Mouse (Mus musculus): ENCODE results near the gene Sh3pxd2a. TPM values are rescaled to one million over a fixed set of nuclear protein-coding genes. Genes with fewer than 3 reads are reported as not detected.

Gene Sh3pxd2a
- polyA plus RNA-seq, 1 experiment from 2014 or later, result 7.4 TPM

DNA sequence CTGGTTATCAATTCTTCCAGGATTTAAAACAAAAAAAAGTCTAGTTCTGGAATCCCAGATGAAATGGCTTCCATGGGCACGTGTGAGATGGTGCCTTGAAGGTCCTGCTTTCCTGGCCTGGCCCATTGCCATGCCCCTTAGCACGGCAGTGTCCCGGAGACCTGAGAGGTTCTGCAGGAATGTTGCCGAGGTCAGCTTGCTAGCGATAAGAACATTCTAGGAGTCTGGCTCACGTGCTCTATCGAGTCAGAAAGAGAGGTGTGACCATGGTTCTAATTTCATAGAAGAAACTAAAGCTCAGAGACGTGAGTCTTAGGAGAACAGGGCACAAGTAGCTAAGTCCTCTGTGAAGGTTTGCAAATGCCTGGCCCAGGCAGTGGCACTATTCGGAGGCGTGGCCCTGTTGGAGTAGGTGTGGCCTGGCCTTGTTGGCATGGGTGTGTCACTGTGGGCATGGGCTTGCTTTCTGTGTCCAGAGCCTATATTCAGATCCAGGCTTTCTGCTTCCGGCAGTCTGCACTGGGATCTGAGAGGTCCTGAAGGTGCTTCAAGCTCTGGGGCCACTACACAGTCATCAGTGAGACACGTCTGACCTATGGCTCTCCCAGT lies 96.8 kb downstream of the Sh3pxd2a start:
- H3K4me3 ChIP-seq (ENCODE audit: low read depth, low read length), result no peak overlapping the region
- no peak for ATAC-seq (replicated peaks; ENCODE audit: insufficient number of reproducible peaks, low FRiP score, low TSS enrichment, low read depth)
- no peaks in the 10 kb centered on the region for H3K9me3 ChIP-seq (replicated peaks; ENCODE audit: control insufficient read depth, low read length)
- no peaks in the 10 kb centered on the region for H3K4me1 ChIP-seq (ENCODE audit: control insufficient read depth, insufficient read depth, low read length)
- DNase-seq (ENCODE audit: low spot score), result no peak
- H3K27me3 ChIP-seq (ENCODE audit: control insufficient read depth, insufficient read depth, low read length), result no peaks in the 10 kb centered on the region
- WGBS, result 95% methylated on average over 12 of the region's 12 CpGs
- H3K4me2 ChIP-seq (ENCODE audit: low read depth, low read length), result no peak overlapping the region
- no peak overlapping the region for H3K9ac ChIP-seq (replicated peaks; ENCODE audit: low read length)
- H3K36me3 ChIP-seq (replicated peaks; ENCODE audit: control insufficient read depth, insufficient read depth, low read depth, low read length), result no peaks in the 10 kb centered on the region
- no peak overlapping the region for H3K27ac ChIP-seq (replicated peaks; ENCODE audit: low read depth, low read length)

DNA sequence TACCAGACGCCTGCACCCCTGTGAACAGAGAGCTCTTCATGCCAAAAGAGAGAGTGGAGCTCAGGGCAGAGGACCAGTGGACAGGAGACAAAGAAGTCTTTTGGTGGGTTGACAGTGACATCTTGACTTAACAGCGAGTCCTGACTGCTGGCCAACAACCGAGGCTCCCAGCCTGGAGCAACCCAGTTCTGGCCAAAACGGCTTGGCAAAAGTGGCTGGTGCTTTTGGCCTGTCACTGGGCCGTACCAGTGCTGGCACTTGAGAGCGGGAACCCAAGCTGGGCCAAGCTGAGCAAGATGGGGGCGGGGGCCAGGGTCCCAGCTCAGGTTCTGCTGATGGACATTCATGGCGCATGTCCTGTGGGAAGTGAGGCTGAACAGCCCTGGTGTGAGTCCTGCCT lies 97.6 kb downstream of the Sh3pxd2a start:
- Histone ChIP-seq H3K36me3 (replicated peaks; ENCODE audit: control insufficient read depth, insufficient read depth, low read depth, low read length) (no peaks in the 10 kb centered on the region), H3K4me1 (ENCODE audit: control insufficient read depth, insufficient read depth, low read length) (no peaks in the 10 kb centered on the region), H3K4me3 (ENCODE audit: low read depth, low read length) (no peak overlapping the region), H3K27me3 (ENCODE audit: control insufficient read depth, insufficient read depth, low read length) (no peaks in the 10 kb centered on the region), H3K9me3 (replicated peaks; ENCODE audit: control insufficient read depth, low read length) (no peaks in the 10 kb centered on the region), H3K9ac (replicated peaks; ENCODE audit: low read length) (0 out of 2 replicates have a peak overlapping the region, but pooled peaks have one; percentile 15), H3K27ac (replicated peaks; ENCODE audit: low read depth, low read length) (no peak overlapping the region), H3K4me2 (ENCODE audit: low read depth, low read length) (no peak overlapping the region)
- DNase-seq (ENCODE audit: low spot score) (no peak), ATAC-seq (replicated peaks; ENCODE audit: insufficient number of reproducible peaks, low FRiP score, low TSS enrichment, low read depth) (no peak)
- 82% methylated on average over 8 of the region's 8 CpGs for WGBS

DNA sequence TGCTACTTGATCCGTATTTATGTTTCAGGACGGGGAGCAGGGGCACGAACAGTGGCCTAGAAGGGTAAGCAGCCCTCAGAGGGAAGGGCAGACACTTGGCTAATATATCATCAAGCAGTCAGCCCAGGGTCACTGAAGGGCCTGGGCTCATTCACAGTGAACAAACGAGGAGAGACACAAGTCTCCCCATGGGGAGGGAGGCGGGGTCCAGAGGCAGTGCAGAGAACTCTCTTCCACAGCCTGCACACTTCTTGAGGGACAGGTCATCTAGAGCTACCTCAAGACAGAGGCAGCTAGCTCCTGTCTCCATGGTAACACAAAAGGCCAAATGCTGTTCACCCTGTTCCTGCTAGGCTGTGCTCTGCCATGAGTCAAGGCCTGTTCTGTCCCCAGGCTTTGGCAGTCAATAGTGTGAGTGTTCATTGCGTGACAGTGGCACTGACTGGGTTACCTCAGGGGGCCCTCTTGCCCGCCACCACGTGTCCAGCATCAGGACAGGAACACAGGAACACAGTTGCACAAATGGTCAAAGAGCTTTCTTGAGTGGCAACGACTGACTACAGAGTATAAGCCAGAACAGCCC lies 101.0 kb downstream of the Sh3pxd2a start:
- Histone ChIP-seq H3K27me3 (ENCODE audit: control insufficient read depth, insufficient read depth, low read length) (no peaks in the 10 kb centered on the region), H3K4me1 (ENCODE audit: control insufficient read depth, insufficient read depth, low read length) (peaks cover 3% of the 10 kb centered on the region; the same call in 1 of the 2 replicates), H3K9ac (replicated peaks; ENCODE audit: low read length) (no peak overlapping the region), H3K4me2 (ENCODE audit: low read depth, low read length) (no peak overlapping the region), H3K9me3 (replicated peaks; ENCODE audit: control insufficient read depth, low read length) (no peaks in the 10 kb centered on the region), H3K27ac (replicated peaks; ENCODE audit: low read depth, low read length) (no peak overlapping the region), H3K36me3 (replicated peaks; ENCODE audit: control insufficient read depth, insufficient read depth, low read depth, low read length) (no peaks in the 10 kb centered on the region), H3K4me3 (ENCODE audit: low read depth, low read length) (no peak overlapping the region)
- DNase-seq (ENCODE audit: low spot score), result no peak
- ATAC-seq (replicated peaks; ENCODE audit: insufficient number of reproducible peaks, low FRiP score, low TSS enrichment, low read depth), result 0 out of 2 replicates have a peak, but pooled peaks have one; percentile 12
- WGBS, result 58% methylated on average over 9 of the region's 9 CpGs

- no peaks in the 10 kb centered on the region for H3K36me3 ChIP-seq (replicated peaks; ENCODE audit: control insufficient read depth, insufficient read depth, low read depth, low read length)
- no peak overlapping the region for H3K27ac ChIP-seq (replicated peaks; ENCODE audit: low read depth, low read length)
- H3K4me3 ChIP-seq (ENCODE audit: low read depth, low read length), result no peak overlapping the region
- H3K4me2 ChIP-seq (ENCODE audit: low read depth, low read length), result no peak overlapping the region
- DNase-seq (ENCODE audit: low spot score) (no peak), ATAC-seq (replicated peaks; ENCODE audit: insufficient number of reproducible peaks, low FRiP score, low TSS enrichment, low read depth) (no peak)
- no peak overlapping the region for H3K9ac ChIP-seq (replicated peaks; ENCODE audit: low read length)
- H3K4me1 ChIP-seq (ENCODE audit: control insufficient read depth, insufficient read depth, low read length), result peaks cover 3% of the 10 kb centered on the region; the same call in 1 of the 2 replicates
- 86% methylated on average over 3 of the region's 3 CpGs for WGBS
- H3K27me3 ChIP-seq (ENCODE audit: control insufficient read depth, insufficient read depth, low read length), result no peaks in the 10 kb centered on the region
- no peaks in the 10 kb centered on the region for H3K9me3 ChIP-seq (replicated peaks; ENCODE audit: control insufficient read depth, low read length)
Measured at GRCm38 (mm10) chr19:47360921-47361320, 103.3 kb downstream of the Sh3pxd2a start.

DNA sequence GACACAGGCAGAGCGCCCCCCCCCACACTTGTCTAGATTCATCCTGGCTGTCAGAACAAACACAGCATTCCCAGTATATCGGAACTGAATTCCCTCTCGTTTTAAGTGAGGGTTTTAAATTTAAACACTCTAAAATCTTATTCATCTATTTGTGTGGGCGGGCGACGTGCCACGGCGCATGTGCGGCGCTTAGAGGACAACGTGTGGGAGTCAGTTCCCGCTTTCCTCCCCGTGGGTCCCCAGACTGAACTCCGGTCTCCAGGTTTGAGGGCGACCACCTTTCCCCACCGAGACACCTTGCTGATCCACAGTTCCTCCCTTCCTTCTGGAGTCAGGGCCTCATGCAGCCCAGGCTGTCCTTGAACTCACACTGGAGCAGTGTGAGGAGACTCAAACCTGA lies 104.2 kb downstream of the Sh3pxd2a start:
- no peaks in the 10 kb centered on the region for H3K36me3 ChIP-seq (replicated peaks; ENCODE audit: control insufficient read depth, insufficient read depth, low read depth, low read length)
- no peak for DNase-seq (ENCODE audit: low spot score)
- H3K4me1 ChIP-seq (ENCODE audit: control insufficient read depth, insufficient read depth, low read length), result peaks cover 3% of the 10 kb centered on the region; the same call in 1 of the 2 replicates
- H3K9me3 ChIP-seq (replicated peaks; ENCODE audit: control insufficient read depth, low read length), result no peaks in the 10 kb centered on the region
- no peak overlapping the region for H3K4me3 ChIP-seq (ENCODE audit: low read depth, low read length)
- H3K9ac ChIP-seq (replicated peaks; ENCODE audit: low read length), result peak overlapping the region; percentile 43; the same call in 1 of the 2 replicates
- ATAC-seq (replicated peaks; ENCODE audit: insufficient number of reproducible peaks, low FRiP score, low TSS enrichment, low read depth), result no peak
- H3K4me2 ChIP-seq (ENCODE audit: low read depth, low read length), result no peak overlapping the region; the same call in 1 of the 2 replicates
- WGBS, result 87% methylated on average over 16 of the region's 16 CpGs
- H3K27me3 ChIP-seq (ENCODE audit: control insufficient read depth, insufficient read depth, low read length), result no peaks in the 10 kb centered on the region
- peak overlapping the region; percentile 31; the same call in 1 of the 2 replicates for H3K27ac ChIP-seq (replicated peaks; ENCODE audit: low read depth, low read length)

- peak overlapping the region; percentile 42 for H3K4me2 ChIP-seq (ENCODE audit: low read depth, low read length)
- peak overlapping the region; percentile 43 for H3K9ac ChIP-seq (replicated peaks; ENCODE audit: low read length)
- peak; percentile 68 for DNase-seq (ENCODE audit: low spot score)
- no peaks in the 10 kb centered on the region for H3K27me3 ChIP-seq (ENCODE audit: control insufficient read depth, insufficient read depth, low read length)
- no peak for ATAC-seq (replicated peaks; ENCODE audit: insufficient number of reproducible peaks, low FRiP score, low TSS enrichment, low read depth)
- H3K27ac ChIP-seq (replicated peaks; ENCODE audit: low read depth, low read length), result peak overlapping the region; percentile 31
- H3K4me3 ChIP-seq (ENCODE audit: low read depth, low read length), result peak overlapping the region; percentile 31
- no peaks in the 10 kb centered on the region for H3K36me3 ChIP-seq (replicated peaks; ENCODE audit: control insufficient read depth, insufficient read depth, low read depth, low read length)
- 29% methylated on average over 15 of the region's 15 CpGs for WGBS
- no peaks in the 10 kb centered on the region for H3K9me3 ChIP-seq (replicated peaks; ENCODE audit: control insufficient read depth, low read length)
- peaks cover 3% of the 10 kb centered on the region; the same call in 1 of the 2 replicates for H3K4me1 ChIP-seq (ENCODE audit: control insufficient read depth, insufficient read depth, low read length)
Measured at GRCm38 (mm10) chr19:47359166-47359931, 104.9 kb downstream of the Sh3pxd2a start.

GRCm38 (mm10) chr19:47357297-47357696 lies 106.9 kb downstream of the Sh3pxd2a start:
- Histone ChIP-seq H3K4me2 (ENCODE audit: low read depth, low read length) (no peak overlapping the region), H3K27ac (replicated peaks; ENCODE audit: low read depth, low read length) (no peak overlapping the region), H3K4me3 (ENCODE audit: low read depth, low read length) (no peak overlapping the region), H3K9me3 (replicated peaks; ENCODE audit: control insufficient read depth, low read length) (no peaks in the 10 kb centered on the region), H3K36me3 (replicated peaks; ENCODE audit: control insufficient read depth, insufficient read depth, low read depth, low read length) (no peaks in the 10 kb centered on the region), H3K27me3 (ENCODE audit: control insufficient read depth, insufficient read depth, low read length) (no peaks in the 10 kb centered on the region), H3K9ac (replicated peaks; ENCODE audit: low read length) (no peak overlapping the region), H3K4me1 (ENCODE audit: control insufficient read depth, insufficient read depth, low read length) (peaks cover 3% of the 10 kb centered on the region; the same call in 1 of the 2 replicates)
- DNase-seq (ENCODE audit: low spot score) (no peak), ATAC-seq (replicated peaks; ENCODE audit: insufficient number of reproducible peaks, low FRiP score, low TSS enrichment, low read depth) (no peak)
- 64% methylated on average over 3 of the region's 3 CpGs for WGBS

Data from embryonic facial prominence, embryonic 11.5 days (tissue).